Mouse (Mus musculus) kidney, postnatal 4 days (tissue): Measurements from ENCODE around the gene Dap.

Experiments
- DNase-seq, 2 experiments: peaks; one replicate each; pipeline ENCODE4 v3.0.0; 2021; ENCODE audit warnings: mixed read lengths in 2 of 2

Dap gene

GRCm38 (mm10) chr15:31237898-31238297 lies 13.8 kb downstream of the Dap start:
- DNase-seq: no peak

- no peak for DNase-seq
These were observed 14.5 kb downstream of the Dap start for GRCm38 (mm10) chr15:31238611-31239010.

- DNase-seq: no peak
These were observed 15.6 kb downstream of the Dap start for GRCm38 (mm10) chr15:31239713-31240112.

GRCm38 (mm10) chr15:31240181-31240580 lies 16.1 kb downstream of the Dap start:
- no peak for DNase-seq

- no peak for DNase-seq
These were observed 19.1 kb downstream of the Dap start for GRCm38 (mm10) chr15:31243260-31243659.

GRCm38 (mm10) chr15:31244696-31245445 lies 20.8 kb downstream of the Dap start:
- no peak for DNase-seq

GRCm38 (mm10) chr15:31245934-31246333 lies 21.8 kb downstream of the Dap start:
- DNase-seq: peak in 1 of 2 experiments; percentile 45

GRCm38 (mm10) chr15:31247035-31247434 lies 22.9 kb downstream of the Dap start:
- DNase-seq: no peak

- no peak for DNase-seq
These were observed 24.8 kb downstream of the Dap start for GRCm38 (mm10) chr15:31248882-31249281.

GRCm38 (mm10) chr15:31250027-31250426 lies 25.9 kb downstream of the Dap start:
- DNase-seq: no peak

GRCm38 (mm10) chr15:31250676-31251075 lies 26.6 kb downstream of the Dap start:
- DNase-seq: no peak

GRCm38 (mm10) chr15:31251189-31251588 lies 27.1 kb downstream of the Dap start:
- no peak for DNase-seq

GRCm38 (mm10) chr15:31252590-31253311 lies 28.6 kb downstream of the Dap start:
- DNase-seq: no peak

GRCm38 (mm10) chr15:31253380-31253779 lies 29.3 kb downstream of the Dap start:
- no peak for DNase-seq

GRCm38 (mm10) chr15:31253963-31254362 lies 29.8 kb downstream of the Dap start:
- no peak for DNase-seq

GRCm38 (mm10) chr15:31254939-31255535 lies 30.9 kb downstream of the Dap start:
- no peak for DNase-seq

- DNase-seq: no peak
These were observed 31.6 kb downstream of the Dap start for GRCm38 (mm10) chr15:31255762-31256161.

- DNase-seq: no peak
These were observed 33.2 kb downstream of the Dap start for GRCm38 (mm10) chr15:31257329-31257728.

GRCm38 (mm10) chr15:31258029-31258692 lies 34.0 kb downstream of the Dap start:
- DNase-seq: no peak

GRCm38 (mm10) chr15:31258693-31259439 lies 34.8 kb downstream of the Dap start:
- peak in 1 of 2 experiments; percentile 54 for DNase-seq

GRCm38 (mm10) chr15:31261094-31261493 lies 37.0 kb downstream of the Dap start:
- no peak for DNase-seq

- peak in 1 of 2 experiments; percentile 29 for DNase-seq
These were observed 38.2 kb downstream of the Dap start for GRCm38 (mm10) chr15:31262361-31262760.
